8 mouse cellular contexts compared by ENCODE assay signal in the genomic region with DNA sequence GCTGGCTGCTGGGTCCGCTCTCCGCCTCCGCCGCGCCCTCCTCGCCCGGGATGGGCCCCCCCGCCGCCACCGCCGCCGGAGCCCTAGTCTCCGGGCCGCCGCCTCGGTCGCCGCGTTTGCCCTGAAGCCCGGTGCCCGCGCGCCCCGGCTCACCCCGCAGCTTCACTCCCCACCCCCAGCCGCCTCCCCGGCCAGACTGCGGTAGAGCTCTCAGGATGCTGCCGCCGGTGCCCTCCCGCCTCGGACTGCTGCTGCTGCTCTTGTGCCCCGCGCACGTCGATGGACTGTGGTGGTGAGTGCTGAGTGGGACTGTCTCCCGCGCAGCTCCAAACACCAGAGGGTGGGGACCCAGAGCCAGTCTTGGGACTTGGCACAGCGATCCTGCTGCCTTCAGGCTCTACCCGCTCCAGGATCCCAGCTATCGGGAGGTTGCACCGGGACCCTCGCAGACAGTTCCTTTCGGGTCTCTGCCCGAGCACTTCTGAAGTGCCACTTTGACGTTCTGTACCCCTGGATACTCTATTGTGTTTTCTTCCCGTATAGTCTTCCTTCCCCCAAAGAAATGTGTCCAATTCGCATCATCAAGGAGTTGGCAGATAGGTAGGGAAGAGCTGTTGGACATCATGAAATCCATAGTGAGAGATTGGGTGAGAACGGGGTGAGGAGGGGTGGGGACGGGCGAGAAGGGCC. TPM values are rescaled to one million over a fixed set of nuclear protein-coding genes. Genes with fewer than 3 reads are reported as not detected.
A peak's percentile ranks its signal among the peaks of the same experiment; 100 is the strongest.
DNase-seq lines count a peak whose midpoint lies in the region; ATAC-seq and TF ChIP-seq lines count a peak whose summit lies in the region.

No protein-coding gene starts in this region.

- peaks cover 54% of the 10 kb centered on the region for H3K4me1 ChIP-seq in kidney, embryonic 15.5 days
- H3K4me1 ChIP-seq in heart, embryonic 15.5 days (replicated peaks), result peaks cover 34% of the 10 kb centered on the region
- no peaks in the 10 kb centered on the region; a peak in 1 of 4 replicates for H3K4me1 ChIP-seq in liver, embryonic 14.5 days (replicated peaks; ENCODE audit: control insufficient read depth in 2 of 2, insufficient read depth in 2 of 2, low read length in 1 of 2)

- no peaks in the 10 kb centered on the region for H3K9me3 ChIP-seq in kidney, embryonic 15.5 days (replicated peaks)
- H3K9me3 ChIP-seq in heart, embryonic 15.5 days (replicated peaks), result no peaks in the 10 kb centered on the region
- H3K9me3 ChIP-seq in liver, embryonic 14.5 days (ENCODE audit: control insufficient read depth, low read length), result no peaks in the 10 kb centered on the region

- TF ChIP-seq EP300 in liver, embryonic 14.5 days (IDR thresholded peaks at IDR 0.05; ENCODE audit: low read depth), result no peak

- no peak for TF ChIP-seq CTCF in liver, embryonic 14.5 days (IDR thresholded peaks at IDR 0.05; ENCODE audit: low read depth)

- peaks cover 92% of the 10 kb centered on the region for H3K27me3 ChIP-seq in kidney, embryonic 15.5 days
- peaks cover 92% of the 10 kb centered on the region for H3K27me3 ChIP-seq in heart, embryonic 15.5 days
- peaks cover 67% of the 10 kb centered on the region for H3K27me3 ChIP-seq in liver, embryonic 14.5 days (ENCODE audit: control insufficient read depth, insufficient read depth, low read length)

- H3K36me3 ChIP-seq in kidney, embryonic 15.5 days, result no peaks in the 10 kb centered on the region
- no peaks in the 10 kb centered on the region for H3K36me3 ChIP-seq in heart, embryonic 15.5 days
- no peaks in the 10 kb centered on the region for H3K36me3 ChIP-seq in liver, embryonic 14.5 days (replicated peaks; ENCODE audit: control insufficient read depth, insufficient read depth, low read depth)

- no peak for DNase-seq in kidney, adult 8-10 months
- DNase-seq in ZHBTc4 (ENCODE audit: low read depth, low spot score), result peak; percentile 59
- DNase-seq in liver, embryonic 14.5 days (ENCODE audit: low read depth in 3 of 3, low spot score in 3 of 3), result no peak
- DNase-seq in spleen, adult 12 weeks (ENCODE audit: low spot score), result no peak
- no peak for DNase-seq in cerebellum, adult 8-10 months

- H3K4me3 ChIP-seq in kidney, embryonic 15.5 days (replicated peaks), result peak overlapping the region; percentile 50
- peak overlapping the region; percentile 55 for H3K4me3 ChIP-seq in heart, embryonic 15.5 days
- H3K4me3 ChIP-seq in liver, embryonic 14.5 days (ENCODE audit: insufficient read depth in 1 of 2, low read depth in 2 of 2, low read length in 2 of 2), result peak overlapping the region in 1 of 2 experiments; percentile 8; a peak in 2 of 4 replicates

- under 1% methylated on average over 48 of the region's 51 CpGs for WGBS in kidney, embryonic 15.5 days
- 1% methylated on average over 44 of the region's 51 CpGs for WGBS in heart, embryonic 15.5 days
- 1% methylated on average over 51 of the region's 51 CpGs for WGBS in liver, embryonic 14.5 days (ENCODE audit: insufficient replicate concordance)

- peak overlapping the region; percentile 36 for H3K9ac ChIP-seq in kidney, embryonic 15.5 days
- H3K9ac ChIP-seq in heart, embryonic 15.5 days, result peak overlapping the region; percentile 36; the same call in 1 of the 2 replicates
- no peak overlapping the region for H3K9ac ChIP-seq in liver, embryonic 14.5 days (replicated peaks)

- H3K27ac ChIP-seq in kidney, embryonic 15.5 days, result no peak overlapping the region
- no peak overlapping the region for H3K27ac ChIP-seq in heart, embryonic 15.5 days
- H3K27ac ChIP-seq in liver, embryonic 14.5 days, result no peak overlapping the region

- no peak for ATAC-seq in kidney, embryonic 15.5 days (replicated peaks; ENCODE audit: low FRiP score)
- no peak for ATAC-seq in heart, embryonic 15.5 days (replicated peaks; ENCODE audit: insufficient number of reproducible peaks, insufficient read depth, low FRiP score, low read depth)
- ATAC-seq in liver, embryonic 14.5 days (ENCODE audit: insufficient read depth), result no peak
- ATAC-seq in monocyte, adult 5-6 weeks (replicated peaks; ENCODE audit: insufficient number of reproducible peaks, low FRiP score, low TSS enrichment, poor library complexity, severe bottlenecking), result no peak

- H3K4me2 ChIP-seq in kidney, embryonic 15.5 days, result peak overlapping the region; percentile 84
- H3K4me2 ChIP-seq in heart, embryonic 15.5 days, result peak overlapping the region; percentile 95
- H3K4me2 ChIP-seq in liver, embryonic 14.5 days (ENCODE audit: low read depth), result peak overlapping the region; percentile 34

RNA-seq across cellular contexts. Expression of a gene that starts 0.4 kb away (rescaled TPM):
- 2.0 and 2.3 TPM in 2 replicates for polyA plus RNA-seq in kidney, embryonic 15.5 days (2015; fragmentation: Nextera tagmentation; extraction: Ambion mirVana)
- 0.13 and 0.57 TPM in 2 replicates for polyA plus RNA-seq in heart, embryonic 15.5 days (2015; fragmentation: Nextera tagmentation; extraction: Ambion mirVana)
- polyA plus RNA-seq in liver, embryonic 14.5 days (2012; rRNA removed), result 0.04 and 0.10 TPM in 2 replicates
- polyA plus RNA-seq in liver, embryonic 14.5 days (2014; fragmentation: Nextera tagmentation; extraction: Ambion mirVana), result 0.06 TPM in 1 of 2 replicates, not detected in the other
- total RNA-seq in monocyte, adult 5-6 weeks (2017), result 0.87 to 2.2 TPM (median 0.96 TPM) in 3 replicates

RNA-seq across cellular contexts. Expression of a gene that starts 19.2 kb away (rescaled TPM):
- polyA plus RNA-seq in kidney, embryonic 15.5 days (2015; fragmentation: Nextera tagmentation; extraction: Ambion mirVana), result 0.43 and 0.89 TPM in 2 replicates
- polyA plus RNA-seq in heart, embryonic 15.5 days (2015; fragmentation: Nextera tagmentation; extraction: Ambion mirVana), result 0.16 TPM in 1 of 2 replicates, not detected in the other
- not detected in 2 replicates for polyA plus RNA-seq in liver, embryonic 14.5 days (2012; rRNA removed)
- not detected in 2 replicates for polyA plus RNA-seq in liver, embryonic 14.5 days (2014; fragmentation: Nextera tagmentation; extraction: Ambion mirVana)
- not detected in 3 replicates for total RNA-seq in monocyte, adult 5-6 weeks (2017)

RNA-seq across cellular contexts. Expression of a gene that starts 23.1 kb away (rescaled TPM):
- 0.44 and 0.73 TPM in 2 replicates for polyA plus RNA-seq in kidney, embryonic 15.5 days (2015; fragmentation: Nextera tagmentation; extraction: Ambion mirVana)
- polyA plus RNA-seq in heart, embryonic 15.5 days (2015; fragmentation: Nextera tagmentation; extraction: Ambion mirVana), result 3.8 and 4.6 TPM in 2 replicates
- not detected in 2 replicates for polyA plus RNA-seq in liver, embryonic 14.5 days (2012; rRNA removed)
- not detected in 2 replicates for polyA plus RNA-seq in liver, embryonic 14.5 days (2014; fragmentation: Nextera tagmentation; extraction: Ambion mirVana)
- total RNA-seq in monocyte, adult 5-6 weeks (2017), result not detected in 3 replicates

RNA-seq across cellular contexts. Expression of a gene that starts 58.7 kb away (rescaled TPM):
- 7.2 and 7.6 TPM in 2 replicates for polyA plus RNA-seq in kidney, embryonic 15.5 days (2015; fragmentation: Nextera tagmentation; extraction: Ambion mirVana)
- 10.7 and 12.1 TPM in 2 replicates for polyA plus RNA-seq in heart, embryonic 15.5 days (2015; fragmentation: Nextera tagmentation; extraction: Ambion mirVana)
- 2.5 and 3.3 TPM in 2 replicates for polyA plus RNA-seq in liver, embryonic 14.5 days (2012; rRNA removed)
- polyA plus RNA-seq in liver, embryonic 14.5 days (2014; fragmentation: Nextera tagmentation; extraction: Ambion mirVana), result 3.4 and 5.0 TPM in 2 replicates
- total RNA-seq in monocyte, adult 5-6 weeks (2017), result 52.0 to 91.2 TPM (median 90.6 TPM) in 3 replicates

Comparison
In these comparisons a context has a peak if more than half of its experiments do, and no peak if none do; other contexts are left out.
1. H3K4me2 ChIP-seq: peak in every context shown above with its lines; median percentile 95 in heart, embryonic 15.5 days; 84 in kidney, embryonic 15.5 days; 34 in liver, embryonic 14.5 days.